Mouse (Mus musculus) embryo, embryonic 10.5 days (tissue): ENCODE measurements around the gene Homer2.

Experiments
- DNase-seq: peaks from one replicate; pipeline ENCODE4 v3.0.0-alpha.2; 2015; ENCODE audit warnings: low spot score

Gene Homer2

DNA sequence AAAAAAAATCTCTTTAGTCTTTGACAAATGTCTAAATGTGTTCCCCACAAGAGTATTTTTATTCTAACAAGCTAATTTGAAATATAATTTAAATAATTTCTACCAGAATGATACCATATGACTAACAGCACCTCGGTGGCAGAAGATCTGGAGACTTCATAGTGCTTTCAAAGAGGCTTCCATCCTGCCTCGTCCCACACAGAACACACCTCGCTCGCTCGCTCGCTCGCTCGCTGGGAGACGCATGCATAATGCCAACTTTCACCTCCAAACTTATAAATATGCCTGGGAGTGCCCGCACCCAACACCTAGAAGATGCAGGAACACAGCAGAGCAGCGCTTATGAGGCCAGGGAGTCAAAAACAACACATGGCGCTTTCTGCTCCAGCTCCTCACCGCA, 9.0 kb downstream of the Homer2 start:
- no peak for DNase-seq

DNA sequence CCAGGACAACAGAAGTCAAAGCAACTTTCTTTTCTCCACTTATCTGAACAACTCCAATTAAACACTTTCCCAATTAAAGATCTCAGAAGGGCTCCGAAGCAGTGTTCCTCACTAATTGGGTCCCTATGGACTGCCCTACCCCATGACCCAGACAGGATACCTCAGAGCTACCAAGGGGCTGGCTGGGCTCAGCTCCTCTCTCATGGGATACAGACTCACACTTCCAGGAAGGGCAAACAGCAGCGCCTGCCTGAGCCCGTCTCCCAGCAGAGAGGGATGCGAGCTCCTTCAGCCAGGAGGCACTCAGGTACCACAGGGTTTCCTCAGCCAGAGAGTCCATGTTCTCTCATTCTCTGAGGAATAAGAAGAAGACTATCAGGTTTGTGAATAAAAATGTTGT, 9.4 kb downstream of the Homer2 start:
- no peak for DNase-seq

DNA sequence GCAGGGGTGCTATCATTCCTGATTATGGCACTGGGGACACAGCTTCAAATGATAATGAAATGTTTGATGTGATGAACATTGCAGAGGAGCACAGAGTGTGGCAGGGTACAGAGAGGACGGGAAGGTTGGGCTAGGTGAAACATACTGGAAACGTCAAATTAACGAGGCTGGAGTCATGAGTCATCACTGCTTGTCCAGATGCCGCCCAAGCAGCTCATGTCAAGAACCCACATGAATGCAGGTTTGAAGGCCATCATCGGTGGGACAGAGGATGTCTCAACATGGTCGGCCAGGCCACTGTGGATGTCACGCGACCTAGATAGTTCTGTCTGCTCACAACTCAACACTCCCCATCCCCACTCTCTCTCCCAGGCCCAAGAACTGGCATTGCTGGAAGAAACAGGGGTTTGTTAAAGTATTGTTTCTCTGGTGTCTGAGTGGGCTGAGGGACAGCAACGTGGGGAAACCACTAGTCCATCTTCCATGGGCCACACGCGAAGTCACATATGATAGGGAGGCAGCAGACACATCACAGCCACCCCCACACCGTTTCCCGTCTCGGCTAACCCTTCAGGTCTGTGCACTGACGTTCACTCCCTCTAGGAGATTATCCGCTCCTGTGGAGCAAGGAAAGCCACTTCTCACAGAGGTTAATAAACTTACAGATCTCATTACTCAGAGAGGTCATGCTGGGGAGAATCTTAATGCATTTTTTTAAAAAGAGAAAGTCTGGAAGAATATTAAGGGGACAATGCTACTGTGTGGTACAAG, 11.4 kb downstream of the Homer2 start:
- no peak for DNase-seq

DNA sequence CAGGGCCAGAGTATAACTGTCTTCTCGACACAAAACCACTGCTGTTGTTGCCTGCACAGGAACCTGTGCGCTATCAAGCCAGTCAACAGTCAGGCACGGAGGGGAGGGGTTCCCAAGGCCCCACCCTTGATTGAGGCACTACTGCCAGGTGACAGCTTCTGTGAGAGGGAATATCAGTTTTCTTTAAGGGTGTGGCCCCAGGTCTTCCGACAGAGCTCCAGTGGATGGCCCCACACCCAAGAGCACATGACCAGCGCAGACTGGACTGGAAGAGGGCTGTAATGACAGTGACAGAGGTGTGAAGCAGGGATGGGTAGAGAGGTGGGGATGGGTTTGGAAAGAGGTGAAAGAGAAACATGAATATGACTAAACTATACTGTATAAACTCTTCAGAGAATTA, 16.3 kb downstream of the Homer2 start:
- DNase-seq: no peak

DNA sequence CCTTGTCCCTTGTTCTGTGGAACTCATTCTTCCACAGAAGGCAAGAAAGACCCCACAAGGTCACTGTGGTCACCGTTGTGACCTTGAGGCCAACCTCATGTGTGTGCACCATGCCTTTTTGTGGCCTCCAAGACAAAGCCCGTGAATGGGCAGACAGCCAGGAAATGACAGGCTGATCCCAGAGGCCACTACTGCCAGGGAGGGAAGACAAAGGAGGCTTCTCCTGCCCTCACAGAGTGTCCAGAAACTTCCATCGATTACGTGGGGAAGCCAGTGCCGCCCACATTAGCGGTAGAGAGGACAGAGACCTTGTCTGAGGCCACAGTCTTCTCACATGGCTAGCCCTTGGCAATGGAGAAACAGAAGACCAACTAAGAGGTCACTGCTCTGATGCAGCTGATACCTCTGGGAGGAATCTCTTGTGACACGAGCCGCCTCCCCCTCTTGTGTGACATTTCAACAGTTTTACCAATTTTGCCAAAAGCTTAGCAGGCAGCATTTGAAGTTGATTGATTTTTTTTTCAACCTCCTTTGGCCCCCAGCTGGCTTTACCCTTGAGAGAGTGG, 18.1 kb downstream of the Homer2 start:
- peak; percentile 48 for DNase-seq

DNA sequence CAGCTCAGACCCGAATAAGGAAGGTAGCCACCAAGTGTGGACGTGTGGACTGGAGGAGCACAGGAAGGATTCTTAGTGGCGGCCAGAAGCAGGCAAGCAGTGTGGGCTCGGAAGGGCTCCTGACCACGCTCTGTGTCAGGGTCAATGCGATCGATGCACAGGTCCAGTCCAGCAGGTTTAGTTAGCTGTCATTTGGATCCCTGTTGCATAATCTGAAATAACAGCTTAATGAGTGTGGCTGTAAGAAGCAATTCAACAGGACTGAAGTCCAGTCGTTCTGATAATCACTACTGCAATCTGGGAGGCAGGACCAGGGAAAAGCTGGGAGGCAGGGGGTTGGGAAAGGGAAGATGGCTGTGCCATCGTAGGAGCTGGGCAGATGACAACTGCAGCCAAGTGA, 18.9 kb downstream of the Homer2 start:
- no peak for DNase-seq

DNA sequence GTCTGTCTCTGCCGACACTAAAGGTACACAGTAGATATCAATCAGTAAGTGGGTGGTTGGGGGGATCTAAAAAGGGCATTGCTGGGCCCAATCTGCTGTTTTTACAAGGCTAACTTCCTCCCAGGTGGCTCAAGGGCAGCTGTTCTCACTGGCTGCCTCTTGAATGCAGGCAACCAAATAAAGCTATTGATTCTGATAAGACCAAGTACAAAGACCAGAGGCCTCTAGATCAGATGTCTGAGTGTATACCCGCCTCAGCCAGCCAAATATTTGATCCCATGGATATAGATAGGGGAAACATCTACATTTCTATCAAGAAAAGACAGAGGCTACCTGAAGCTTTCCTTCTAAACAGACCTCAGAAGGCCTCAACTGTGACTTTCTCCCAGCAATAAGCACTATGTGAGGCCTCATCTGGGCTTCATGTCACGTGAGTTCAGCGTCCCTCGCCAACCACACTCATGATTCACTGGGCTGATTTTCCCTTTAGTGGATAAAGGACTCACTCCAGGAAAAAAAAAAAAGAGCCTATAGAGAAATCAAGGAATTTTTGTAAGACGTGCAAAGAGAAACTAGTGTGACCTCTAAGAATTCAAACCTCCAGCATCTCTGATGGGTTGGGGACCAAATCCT, 19.5 kb downstream of the Homer2 start:
- DNase-seq: no peak

DNA sequence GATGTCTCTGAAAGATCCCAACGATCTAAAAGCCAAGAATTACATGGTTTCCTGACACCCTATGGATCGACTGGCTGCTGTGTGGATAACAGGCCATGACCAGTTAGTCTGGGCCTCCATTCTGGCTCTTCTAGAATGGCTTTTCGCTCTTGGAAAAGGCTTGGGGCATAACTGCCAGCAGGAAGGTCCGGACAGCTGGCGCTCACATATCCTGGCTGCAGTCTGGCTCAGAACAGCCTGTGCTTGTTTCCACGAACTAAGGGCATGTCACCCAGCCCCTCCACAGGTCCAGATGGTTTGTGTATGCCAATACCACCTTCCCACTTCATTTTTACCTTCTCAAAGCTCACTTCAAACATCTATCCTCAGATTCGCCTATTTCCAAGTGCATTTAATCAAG, 22.0 kb downstream of the Homer2 start:
- DNase-seq: no peak

DNA sequence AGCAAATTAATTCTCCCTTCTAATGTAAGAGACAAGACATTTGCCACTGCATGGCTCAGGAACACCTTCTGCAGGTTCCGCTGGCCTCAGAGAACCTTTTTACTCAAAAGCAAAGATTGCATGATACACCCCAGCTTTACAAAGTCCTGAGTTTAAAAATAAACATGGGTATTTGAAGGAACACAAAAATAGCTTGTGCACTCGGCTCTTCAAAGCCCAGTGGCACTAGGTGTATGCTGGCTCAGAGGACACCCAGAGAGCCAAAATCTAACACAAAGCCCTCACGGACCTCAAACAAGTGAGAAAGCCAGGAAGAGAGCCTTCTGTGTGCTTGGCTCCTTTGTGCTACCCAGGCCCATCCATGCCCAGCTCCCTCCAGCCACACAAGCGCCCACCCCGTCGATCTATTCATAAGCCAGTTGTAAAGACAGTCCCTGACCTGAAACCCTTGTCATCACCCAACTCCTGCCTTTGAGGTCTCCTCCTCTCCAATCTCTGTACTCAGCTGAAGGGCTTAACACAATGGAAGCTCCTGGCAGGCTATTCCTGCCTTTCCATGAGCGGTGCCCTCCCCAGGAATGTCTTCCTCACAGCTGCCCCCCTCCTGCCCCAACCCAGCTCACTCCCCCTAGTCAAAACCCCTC, 23.4 kb downstream of the Homer2 start:
- no peak for DNase-seq

DNA sequence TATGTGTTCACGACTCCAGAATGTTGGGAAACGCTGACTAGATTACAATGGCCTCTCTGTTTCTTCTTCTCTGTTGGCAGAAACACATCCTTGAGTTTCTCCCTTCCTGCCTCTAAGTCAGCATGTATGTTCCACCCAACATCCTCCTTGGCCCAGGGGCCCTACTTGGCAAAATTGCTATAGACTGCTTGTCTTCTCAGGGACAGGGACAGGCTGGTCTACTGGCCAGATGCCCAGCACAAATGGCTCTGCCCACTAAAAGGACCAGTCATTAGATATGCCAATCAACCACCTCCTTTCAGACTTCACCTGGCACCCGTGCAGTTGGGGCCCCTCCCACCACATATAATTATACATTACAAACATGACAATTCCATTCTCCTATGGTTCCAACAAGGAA, 25.9 kb downstream of the Homer2 start:
- no peak for DNase-seq

DNA sequence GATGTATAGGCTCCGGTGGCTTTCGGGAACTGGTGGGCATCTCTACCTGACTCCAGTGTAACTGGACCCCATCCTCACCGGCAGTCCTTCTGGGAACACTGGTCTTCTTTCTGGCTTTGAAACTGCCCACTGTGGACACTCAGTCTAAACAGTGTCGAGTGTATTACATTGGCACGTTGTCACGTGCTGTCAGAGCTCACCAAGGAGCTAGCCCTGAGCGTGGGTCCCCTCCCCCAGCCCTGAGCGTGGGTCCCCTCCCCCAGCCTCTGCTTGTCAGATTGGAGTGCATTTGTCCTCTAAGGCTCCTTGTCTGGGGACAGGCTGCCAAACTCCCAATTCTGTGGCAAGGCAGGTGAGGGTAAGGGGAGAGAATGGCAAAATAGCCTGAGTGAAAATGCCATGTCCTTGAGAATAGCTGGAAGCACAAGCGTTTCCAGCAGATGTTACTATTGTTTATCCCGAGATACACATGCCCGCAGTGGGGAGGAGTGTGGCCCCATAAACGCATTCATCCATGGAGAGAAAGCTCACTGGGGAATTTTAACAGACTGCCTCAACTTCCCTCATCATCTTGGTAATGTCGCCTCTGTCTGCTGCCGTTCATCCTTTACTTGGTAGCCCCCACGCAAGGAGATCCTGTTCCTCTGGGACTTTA, 33.8 kb downstream of the Homer2 start:
- no peak for DNase-seq

DNA sequence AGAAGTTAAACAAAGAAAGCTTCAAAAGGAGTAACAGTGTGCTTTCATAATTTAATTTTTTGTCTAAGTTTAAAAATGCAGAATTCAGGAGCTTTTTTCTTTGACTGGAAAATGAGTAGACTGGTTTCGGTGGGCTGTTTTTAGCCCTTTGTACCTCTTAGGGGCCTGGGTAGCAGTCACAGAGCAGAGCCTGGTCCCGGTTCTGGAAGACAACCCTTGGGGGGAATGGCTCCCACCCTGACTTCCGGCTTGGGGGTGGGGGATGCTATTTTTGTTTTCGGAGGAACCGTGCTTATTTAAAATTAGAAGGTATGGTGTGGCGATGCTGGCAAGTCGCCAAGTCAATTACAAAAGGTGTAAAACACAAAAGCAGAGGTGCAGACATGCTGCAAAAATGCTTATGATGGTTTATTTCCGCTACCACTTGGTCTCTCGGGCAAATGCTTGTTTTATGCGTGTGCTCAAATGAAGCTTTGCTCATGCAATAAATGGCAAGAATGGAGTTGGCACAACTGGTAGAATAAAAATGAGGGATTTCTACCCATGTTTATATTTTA, 34.5 kb downstream of the Homer2 start:
- no peak for DNase-seq

DNA sequence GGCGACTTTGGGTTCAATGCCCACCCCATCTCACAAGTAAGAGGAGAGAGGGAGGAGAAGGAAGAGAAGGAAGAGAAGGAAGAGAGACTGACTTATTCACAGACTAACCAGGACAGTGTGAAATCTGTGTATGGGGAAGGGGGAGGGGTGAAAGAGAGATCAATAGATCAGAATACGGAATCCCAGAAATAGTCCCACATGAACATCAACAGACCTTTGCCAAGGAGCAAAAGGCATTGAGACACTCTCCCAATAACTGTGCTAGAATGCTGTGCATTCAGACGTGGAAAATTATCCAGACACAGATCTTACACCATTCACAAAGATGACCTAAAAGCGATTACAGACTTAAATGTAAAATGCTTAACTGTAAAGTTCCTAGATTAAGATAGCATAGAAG, 40.2 kb downstream of the Homer2 start:
- no peak for DNase-seq

DNA sequence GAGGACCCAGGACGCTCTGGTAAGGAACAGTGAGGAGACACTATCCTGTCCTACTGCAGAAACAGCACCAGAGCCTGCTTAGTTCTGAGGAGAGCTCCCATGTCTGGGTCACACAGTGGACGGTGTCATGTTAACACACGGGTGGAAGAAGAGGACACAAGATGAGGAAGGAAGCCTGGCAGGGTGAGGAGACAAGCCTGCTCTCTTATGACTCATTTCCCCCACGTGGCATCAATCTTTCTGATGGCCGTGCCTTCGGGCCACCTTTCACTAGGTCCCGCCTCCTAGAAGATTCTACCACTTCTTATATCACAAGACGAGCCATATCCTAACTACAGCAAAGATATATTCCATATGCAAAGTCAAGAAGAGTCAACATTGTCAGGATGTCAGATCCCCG, 40.7 kb downstream of the Homer2 start:
- DNase-seq: no peak

DNA sequence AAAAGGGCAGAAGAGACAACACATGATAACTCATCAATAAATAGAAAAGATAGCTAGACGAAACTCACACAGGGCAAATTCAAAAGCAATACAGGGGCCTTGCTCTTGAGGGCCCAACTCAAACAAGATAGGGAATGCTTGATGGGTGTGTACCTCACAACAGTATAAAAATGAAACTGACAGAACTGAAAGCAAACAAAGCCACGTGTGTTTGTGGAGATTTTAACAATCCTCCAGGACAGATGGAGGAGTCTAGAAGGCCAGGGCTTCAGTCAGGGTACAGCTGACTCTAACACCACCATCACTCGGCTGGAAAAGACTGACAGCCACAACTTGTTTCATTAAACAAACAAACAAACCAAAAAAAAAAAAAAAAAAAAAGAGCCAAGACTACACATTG, 44.3 kb downstream of the Homer2 start:
- no peak for DNase-seq

DNA sequence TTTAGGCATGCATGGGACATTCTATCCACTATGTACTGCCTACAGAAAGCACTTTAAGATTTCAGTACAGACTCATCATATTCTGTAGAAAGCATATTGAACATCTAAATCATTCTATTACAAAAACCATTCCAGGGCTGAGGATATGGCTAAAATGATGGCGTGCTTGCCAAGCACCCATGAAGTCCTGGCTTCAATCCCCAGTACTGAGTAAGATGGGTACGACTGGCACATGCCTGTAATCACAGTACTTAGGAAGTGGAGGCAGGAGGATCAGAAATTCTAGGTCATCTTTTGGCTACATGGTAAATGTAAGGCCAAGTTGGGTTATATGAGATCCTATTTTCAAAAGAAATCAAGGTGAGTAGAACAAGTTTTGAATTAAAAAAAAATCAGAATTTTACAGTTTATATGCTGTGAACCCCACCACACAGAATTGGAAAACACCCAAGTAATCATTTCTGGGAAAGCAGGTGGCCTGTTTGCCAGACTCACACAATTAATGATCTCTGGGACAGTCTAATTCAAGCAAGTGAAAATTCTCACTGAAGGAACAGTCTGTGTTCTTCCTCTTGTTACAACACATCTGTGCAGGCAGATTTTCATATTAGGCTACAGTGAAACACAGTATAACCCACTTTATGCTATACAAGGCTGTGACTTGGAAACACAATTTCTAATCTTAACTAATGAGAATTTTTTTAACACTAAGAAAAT, 49.5 kb downstream of the Homer2 start:
- DNase-seq: no peak

DNA sequence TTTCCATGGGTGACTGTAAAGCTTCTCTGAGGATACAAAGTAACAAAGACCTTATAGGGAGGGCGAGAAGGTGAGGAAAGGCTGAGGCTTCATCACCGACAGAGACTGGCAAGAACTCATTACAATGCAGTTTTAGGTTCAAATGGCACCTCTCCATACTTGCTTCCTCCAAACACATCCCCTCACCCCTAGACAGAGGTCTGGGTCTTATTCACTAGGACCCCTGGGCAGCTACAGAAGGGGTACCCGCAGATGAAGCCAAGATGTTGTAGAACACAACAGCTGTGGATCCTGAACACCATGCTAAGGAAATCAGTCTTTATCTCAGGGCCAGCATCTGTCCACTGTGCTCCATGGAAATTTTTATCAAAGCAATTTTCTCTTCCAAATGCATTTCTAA, 50.3 kb downstream of the Homer2 start:
- DNase-seq: no peak

DNA sequence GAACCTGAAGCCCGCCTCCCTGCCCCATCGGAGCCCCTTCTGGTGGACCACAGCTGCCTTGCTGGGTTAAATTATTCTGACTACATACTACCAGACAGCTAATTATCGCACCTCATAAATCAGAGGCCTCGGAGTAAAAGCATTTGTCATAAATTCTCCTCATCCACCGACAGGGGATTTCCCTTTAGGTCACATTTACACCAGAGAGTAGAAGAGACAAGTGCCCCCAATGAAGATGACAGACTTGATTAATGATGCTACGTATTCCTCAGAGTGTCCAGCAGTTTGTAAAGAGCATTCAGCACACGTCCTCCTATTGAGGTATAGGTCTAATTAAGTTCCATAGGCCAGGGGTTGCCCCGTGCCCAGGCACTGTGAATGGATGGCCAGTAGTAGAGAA, 50.7 kb downstream of the Homer2 start:
- peak; percentile 70 for DNase-seq

DNA sequence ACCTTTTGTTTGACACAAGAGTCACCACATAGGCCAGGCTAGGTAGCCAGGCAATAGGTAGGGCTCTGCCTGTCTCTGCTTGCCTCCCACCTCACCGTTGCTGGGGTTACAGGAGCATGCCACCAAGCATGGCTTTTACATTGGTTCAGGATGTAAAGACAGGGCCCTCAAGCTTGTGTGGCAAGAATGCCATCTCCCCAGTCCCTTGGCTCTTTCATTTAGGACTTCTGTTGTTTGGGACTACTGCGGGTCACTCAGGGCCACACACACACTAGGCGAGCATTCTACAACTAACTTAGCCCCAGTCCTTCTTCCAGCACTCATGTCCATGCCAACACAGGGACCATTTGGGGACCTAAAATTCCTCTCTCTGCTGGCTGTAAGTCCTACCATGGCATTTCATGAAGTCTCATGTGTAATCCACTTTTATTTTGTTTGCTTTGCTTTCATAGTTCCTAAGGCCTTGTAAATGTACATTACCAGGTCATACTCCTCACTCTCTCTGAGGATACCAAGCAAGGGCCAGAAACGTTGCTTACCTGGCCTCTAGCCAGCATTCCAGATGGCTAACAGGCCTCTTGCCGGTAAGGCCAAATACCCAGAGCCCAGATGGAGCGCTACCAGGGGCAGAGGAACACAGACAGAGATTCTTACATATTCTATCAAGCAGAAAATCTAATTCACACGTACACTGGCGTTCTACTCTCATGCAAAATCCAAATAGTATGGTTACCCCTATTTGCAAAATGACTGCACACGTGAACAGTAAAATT, 52.2 kb downstream of the Homer2 start:
- no peak for DNase-seq

DNA sequence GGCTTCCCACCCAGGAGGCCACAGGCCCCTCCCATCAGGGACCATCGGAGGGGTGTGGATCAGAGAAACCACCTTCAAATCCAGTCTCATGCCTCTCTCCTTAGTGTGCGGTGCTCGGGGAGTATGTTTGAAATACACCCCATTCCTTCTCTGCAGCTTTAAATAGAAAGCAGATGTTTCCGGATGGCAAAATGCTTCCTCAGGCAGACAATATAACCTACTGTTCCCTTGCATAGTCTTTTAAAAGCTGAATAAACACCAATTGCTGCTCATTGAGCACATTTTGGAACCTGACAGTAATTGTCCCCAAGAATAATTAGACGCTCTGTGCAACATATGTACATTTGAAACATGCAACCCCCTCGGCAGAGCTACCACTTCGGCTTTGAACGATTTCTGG, 53.3 kb downstream of the Homer2 start:
- peak; percentile 66 for DNase-seq

DNA sequence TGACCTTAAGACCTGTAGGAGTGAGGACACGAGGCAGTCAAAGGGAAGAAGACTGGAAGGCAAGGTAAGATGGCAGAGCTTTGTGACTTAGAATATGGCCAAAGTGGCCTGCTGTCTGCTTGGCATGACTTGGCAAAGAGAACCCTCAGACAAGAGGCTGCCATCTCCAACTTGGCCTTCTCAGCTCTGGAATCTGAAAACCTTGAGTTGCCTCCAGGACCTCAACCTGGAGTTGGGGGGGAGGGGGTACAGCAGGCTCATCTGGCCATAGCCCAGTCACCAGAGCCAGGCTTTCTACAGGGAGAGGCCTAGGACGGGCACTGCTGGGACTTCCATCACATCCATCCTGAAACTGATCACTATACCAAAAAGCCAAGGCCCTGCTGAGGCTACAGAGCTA, 55.0 kb downstream of the Homer2 start:
- no peak for DNase-seq
